Mouse (Mus musculus): ENCODE results near the gene Scrn1.
A peak's percentile ranks its signal among the peaks of the same experiment; 100 is the strongest.

Scrn1 gene

DNA sequence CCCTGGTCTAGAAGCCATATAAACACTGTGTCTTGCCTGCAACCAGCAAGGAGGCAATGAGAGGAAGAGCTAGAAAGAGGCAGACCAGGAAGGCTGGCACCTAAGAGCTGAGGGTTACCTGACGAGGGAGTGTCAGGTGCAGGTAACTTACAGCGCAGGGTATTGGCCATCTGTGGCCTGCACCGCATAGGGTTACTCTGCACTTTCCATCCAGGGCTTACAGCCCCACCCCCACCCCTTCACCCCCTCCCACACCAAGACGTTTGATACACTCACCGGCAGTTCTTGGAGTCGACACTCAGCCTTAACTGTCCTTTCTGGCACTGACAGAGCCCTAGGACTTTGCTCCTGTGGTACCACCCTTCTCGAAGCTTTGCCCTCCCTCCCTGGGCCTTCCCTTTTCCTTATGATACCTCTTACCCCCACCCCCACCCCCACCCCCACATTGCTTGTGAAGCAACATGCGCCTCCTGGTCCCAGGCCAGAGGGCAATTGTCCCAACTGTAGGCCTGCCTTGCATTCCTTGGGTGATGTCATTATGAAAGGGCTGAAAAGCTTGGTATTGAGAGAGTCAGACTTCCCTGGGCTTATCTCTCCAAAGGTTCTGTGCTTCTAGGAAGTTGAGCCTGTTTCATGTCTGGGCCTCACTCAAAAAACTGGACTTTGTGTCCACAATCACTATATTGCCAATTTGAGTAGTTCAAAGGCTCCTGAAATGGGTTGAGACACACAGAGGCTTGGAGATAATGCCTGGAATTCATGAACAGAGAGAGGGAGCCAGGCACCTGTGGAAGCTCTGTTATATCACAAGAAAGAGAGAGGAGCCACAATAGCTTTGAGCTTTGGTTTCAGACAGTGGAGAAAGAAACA is 93.2 kb downstream of the Scrn1 start:
- peak; percentile 66 for DNase-seq

DNA sequence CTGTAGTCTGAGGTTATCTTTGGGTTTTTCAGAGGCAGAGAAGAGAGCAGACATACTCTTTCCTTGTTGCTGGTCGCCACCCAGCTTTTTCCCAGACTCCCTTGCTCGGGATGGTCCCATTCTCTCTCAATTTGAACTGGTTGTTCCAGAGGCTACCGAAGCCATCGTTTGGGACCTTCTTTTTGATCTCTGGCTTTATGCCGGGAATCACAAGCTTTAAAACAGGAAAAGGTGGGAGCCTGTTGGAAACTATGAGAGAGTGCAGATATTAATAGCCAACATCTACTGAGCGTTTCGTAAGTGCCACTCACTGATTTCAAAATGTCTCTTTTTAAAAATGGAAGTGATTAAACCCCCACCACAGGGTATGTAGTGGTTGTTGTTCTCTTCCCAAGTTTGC is 94.4 kb downstream of the Scrn1 start:
- peak; percentile 45 for DNase-seq

DNA sequence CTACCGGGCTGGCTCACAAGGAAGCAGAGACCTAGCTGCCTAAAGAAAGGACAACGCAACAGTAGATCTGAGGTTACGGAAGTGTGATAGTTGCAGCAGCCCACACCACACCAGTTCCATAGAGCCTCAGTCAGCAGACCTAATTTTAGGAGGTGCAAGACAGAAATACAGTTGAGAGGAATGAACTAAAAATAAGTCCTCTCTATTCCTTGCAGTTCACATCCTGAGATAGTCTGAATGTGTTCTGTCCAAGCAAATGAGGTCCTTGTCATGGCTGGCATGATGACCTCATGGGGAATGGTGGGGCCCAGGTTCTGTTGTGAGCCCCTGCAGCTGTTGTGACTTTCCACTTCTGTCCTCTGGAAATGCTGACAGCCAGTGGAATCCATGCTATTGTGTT is 98.9 kb downstream of the Scrn1 start:
- DNase-seq: no peak

DNA sequence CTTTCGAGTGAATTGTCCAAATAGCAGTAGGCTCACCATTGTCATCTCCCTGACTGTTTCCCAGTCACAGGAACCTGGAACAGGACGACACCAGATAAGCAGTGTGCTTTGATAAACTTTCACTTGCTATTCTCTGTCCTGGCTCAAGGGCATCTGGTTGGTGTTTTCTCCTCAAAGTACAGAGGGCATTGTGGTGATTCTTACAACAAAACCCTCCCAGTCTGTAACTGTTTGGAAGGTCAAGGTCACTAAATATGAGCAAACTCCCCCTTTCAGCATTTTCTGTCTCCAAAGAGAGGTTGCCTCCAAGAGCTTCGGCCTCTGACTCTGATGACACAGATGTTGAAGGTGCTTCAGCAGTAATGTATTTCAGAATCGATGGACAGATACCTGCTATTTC is 101.4 kb downstream of the Scrn1 start:
- no peak for DNase-seq

DNA sequence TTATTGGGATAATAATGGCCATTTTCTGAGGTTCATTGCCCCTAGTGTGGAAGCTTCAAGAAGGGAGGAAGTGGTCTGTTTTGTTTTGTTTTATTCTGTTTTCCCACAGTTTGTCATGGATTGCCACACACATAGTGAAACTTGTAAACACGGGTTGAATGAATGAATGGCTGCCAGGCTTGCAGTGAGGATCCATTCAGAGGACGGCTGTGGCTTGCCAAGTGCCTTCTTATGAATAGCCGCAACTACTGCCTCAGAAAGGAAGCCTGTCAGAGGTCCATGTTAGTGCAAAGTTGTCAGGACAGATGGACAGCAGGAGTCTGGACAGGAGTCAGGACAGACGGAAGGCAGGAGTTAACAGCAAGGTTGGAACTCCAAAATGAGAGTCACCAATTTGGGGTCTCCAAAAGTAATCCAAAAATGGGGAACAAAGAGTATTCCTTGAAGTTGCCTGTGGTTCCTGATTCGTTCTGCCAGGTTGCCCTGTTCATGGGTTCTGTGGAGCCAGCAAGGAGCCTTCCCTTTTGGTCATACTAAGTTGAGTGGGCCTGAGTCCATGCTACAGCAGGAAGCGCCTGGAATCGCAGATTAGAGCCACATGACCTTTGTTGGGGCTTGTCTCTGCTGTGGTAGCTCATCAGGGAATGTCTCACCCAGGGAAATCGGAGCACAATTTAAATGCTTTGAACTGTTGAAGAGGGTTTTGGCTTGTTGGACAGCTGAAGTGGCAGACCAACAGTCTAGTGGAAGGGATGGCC is 102.4 kb downstream of the Scrn1 start:
- peak; percentile 67 for DNase-seq

DNA sequence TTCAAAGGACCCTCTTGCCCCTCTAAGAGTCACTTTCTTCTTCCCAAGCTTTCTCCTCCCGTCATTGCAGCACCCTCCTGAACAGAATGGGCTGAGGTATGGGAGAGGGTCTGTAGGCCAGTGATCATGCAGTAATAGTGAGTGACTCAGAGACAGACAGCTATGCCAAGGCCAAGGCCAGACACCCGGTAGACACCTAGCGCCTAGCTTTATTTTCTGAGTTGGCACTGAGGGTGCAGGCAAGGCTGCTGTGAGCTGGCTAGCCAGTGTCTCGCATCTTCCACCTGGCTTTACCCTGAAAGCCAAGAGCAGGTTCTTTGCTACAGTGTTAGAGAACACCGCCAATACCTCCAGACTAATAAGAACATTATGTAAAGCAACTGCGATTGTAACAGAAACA is 103.5 kb downstream of the Scrn1 start:
- no peak for DNase-seq

DNA sequence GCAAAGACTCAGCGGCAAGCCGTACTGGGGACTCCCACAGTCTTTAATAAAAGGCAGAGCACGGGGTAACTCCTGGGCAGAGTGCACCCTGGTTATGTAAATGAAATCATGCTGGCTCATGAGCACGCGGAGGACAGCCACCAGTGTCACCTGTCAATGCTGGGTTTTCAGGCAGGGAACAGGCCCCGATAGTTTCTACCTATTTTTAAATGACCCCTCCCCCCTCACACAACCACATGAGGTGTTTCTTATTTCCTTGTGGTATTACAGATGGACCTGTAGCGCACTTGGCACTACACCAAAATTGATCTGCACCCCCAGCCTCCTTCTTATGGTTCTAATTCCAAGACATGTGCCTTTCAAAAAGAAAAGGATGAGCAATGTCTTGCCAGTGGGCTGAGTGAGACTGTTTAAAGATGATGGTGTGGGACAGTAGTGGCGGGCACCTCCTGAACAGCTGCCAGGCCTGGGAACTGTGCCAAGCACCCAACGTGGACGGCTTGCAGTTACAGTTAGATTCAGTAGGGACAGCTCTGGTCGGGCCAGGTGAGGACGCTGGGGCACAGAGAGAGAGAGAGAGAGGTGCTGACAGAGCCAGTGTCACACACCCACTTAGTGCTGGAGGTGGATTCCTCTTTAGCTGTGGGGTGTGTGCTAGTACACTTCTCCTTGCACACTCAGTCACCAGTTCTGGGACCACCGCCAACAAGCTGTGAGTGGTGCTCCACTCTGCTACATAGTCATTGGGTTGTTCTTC is 105.2 kb downstream of the Scrn1 start:
- DNase-seq: peak; percentile 57

DNA sequence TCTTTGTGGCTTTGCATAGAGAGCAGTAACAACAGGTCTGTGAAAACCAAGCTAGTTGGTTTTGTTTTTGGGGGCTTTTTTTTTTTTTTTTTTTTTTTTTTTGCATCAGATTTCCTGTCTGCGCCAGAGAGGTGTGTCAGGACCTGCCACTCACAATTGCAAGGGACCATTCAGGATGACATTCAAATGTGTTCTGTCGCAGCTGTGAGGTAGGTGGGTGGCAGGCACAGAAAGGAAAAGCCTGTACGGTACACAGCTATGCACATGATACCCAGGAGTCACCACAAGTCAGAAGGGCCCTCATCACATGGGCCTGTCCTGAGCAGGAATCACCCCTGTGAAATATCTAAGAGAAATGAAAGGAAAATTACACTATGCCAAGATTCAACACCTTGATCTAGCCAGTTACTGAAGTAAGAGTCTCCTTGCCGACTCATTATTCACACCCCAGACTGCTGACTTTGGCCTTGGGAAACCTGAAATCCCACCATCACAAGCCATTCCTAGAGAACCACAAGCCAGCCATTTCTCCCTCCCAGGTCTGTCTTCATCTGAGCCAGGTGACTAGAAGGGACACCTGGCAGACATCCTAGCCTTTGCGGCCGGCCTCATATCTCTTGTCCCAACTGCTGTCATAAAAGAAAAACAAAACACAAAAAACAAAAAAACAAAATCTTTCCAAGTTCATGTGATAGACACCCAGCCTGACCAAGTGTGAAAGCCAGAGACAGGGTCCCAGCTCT is 105.9 kb downstream of the Scrn1 start:
- DNase-seq: no peak

DNA sequence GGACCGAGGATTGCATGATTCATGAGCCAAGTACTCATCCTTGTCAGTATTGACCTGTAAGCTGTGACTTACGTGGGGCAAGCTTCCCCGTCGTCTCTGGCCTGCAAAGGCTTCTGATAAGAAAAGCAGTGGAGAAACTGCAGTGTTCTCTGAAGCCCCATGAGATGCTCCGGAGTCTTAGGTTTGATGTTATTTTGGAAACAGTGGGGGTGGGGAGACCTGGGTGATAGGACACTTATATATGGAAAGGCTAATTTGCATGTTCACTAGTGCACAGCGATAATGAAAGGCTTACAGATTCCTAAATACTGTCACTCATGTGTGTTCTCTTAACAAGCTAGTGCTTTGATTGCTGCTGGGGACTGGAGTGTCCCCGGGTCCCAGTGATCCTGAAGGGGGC is 106.6 kb downstream of the Scrn1 start:
- no peak for DNase-seq
